Mouse (Mus musculus) intestine, embryonic 16.5 days (tissue): Measurements from ENCODE around the gene Galns. TPM values are rescaled to one million over a fixed set of nuclear protein-coding genes. Genes with fewer than 3 reads are reported as not detected.
A peak's percentile ranks its signal among the peaks of the same experiment; 100 is the strongest.

Experiments
- ATAC-seq: fragments of 200-750 bp; cut with Nextera tagmentation; 2 replicates; pipeline ENCODE4 v1.8.0; 2017; ENCODE audit warnings: moderate TSS enrichment, moderate library complexity
- H3K27ac ChIP-seq: fragments of 300-500 bp; sonication (generic); 2 replicates; pipeline ENCODE4 v1.5.1; 2014; ENCODE audit warnings: mild to moderate bottlenecking, low read length
- H3K27me3 ChIP-seq: fragments of 300-500 bp; sonication (generic); replicated peaks from 2 replicates; pipeline ENCODE4 v1.6.1; 2014; ENCODE audit warnings: low read length, control low read depth, mixed read lengths; ENCODE audit not compliant: control insufficient read depth, insufficient read depth
- H3K36me3 ChIP-seq: fragments of 300-500 bp; sonication (generic); 2 replicates; pipeline ENCODE4 v1.6.1; 2014; ENCODE audit warnings: low read length, control low read depth; ENCODE audit not compliant: control insufficient read depth, insufficient read depth
- H3K4me1 ChIP-seq: fragments of 300-500 bp; sonication (generic); 2 replicates; pipeline ENCODE4 v1.6.1; 2014; ENCODE audit warnings: low read length, control low read depth, mixed read lengths; ENCODE audit not compliant: control insufficient read depth, insufficient read depth
- H3K4me2 ChIP-seq: fragments of 300-500 bp; sonication (generic); 2 replicates; pipeline ENCODE4 v1.6.1; 2014; ENCODE audit warnings: low read depth, low read length, control low read depth
- H3K4me3 ChIP-seq: fragments of 300-500 bp; sonication (generic); 2 replicates; pipeline ENCODE4 v1.5.1; 2014; ENCODE audit warnings: mild to moderate bottlenecking, low read length
- H3K9ac ChIP-seq: fragments of 300-500 bp; sonication (generic); 2 replicates; pipeline ENCODE4 v1.6.1; 2014; ENCODE audit warnings: low read depth, low read length
- H3K9me3 ChIP-seq: fragments of 300-500 bp; sonication (generic); 2 replicates; pipeline ENCODE4 v1.6.1; 2016; ENCODE audit warnings: low read length, control low read depth; ENCODE audit not compliant: control insufficient read depth
- WGBS: fragments of 180-500 bp; shearing (Covaris S2); extraction: QIAGEN DNeasy Blood & Tissue Kit; methylation state at CpG from one replicate; pipeline ENCODE4 v1.1.7; 2014; 5-methylcytosine and 5-hydroxymethylcytosine counted together
- polyA plus RNA-seq: library from polyadenylated mRNA; unstranded; fragments of >200 nt; fragmentation: Nextera tagmentation; extraction: Ambion mirVana; gene quantifications from 2 replicates; pipeline ENCODE4 v1.2.1, GENCODE M21; 2015

The Galns gene
- polyA plus RNA-seq, 1 experiment from 2014 or later, result 22.4 TPM

GRCm38 (mm10) chr8:122556030-122557009 is 54.9 kb downstream of the Galns start:
- Histone ChIP-seq H3K27me3 (no peaks in the 10 kb centered on the region), H3K27ac (peak overlapping the region; percentile 57), H3K4me1 (peaks cover 10% of the 10 kb centered on the region), H3K4me3 (no peak overlapping the region), H3K36me3 (no peaks in the 10 kb centered on the region), H3K9ac (peak overlapping the region; percentile 9; the same call in 1 of the 2 replicates), H3K4me2 (no peak overlapping the region), H3K9me3 (no peaks in the 10 kb centered on the region)
- ATAC-seq, result peak; percentile 52
- 66% methylated on average over 12 of the region's 12 CpGs for WGBS

GRCm38 (mm10) chr8:122554786-122555185 is 56.5 kb downstream of the Galns start:
- Histone ChIP-seq H3K4me3 (no peak overlapping the region), H3K27me3 (no peaks in the 10 kb centered on the region), H3K27ac (no peak overlapping the region), H3K9ac (no peak overlapping the region), H3K9me3 (no peaks in the 10 kb centered on the region), H3K36me3 (no peaks in the 10 kb centered on the region), H3K4me2 (no peak overlapping the region), H3K4me1 (peaks cover 16% of the 10 kb centered on the region)
- 70% methylated on average over 6 of the region's 6 CpGs for WGBS
- no peak for ATAC-seq

GRCm38 (mm10) chr8:122551265-122552051 is 59.8 kb downstream of the Galns start, which contains the start of gene Piezo1:
Piezo1 (minus strand) TSS chr8:122551329.
- peaks cover 31% of the 10 kb centered on the region for H3K4me1 ChIP-seq
- peak within 1 kb of the TSS; percentile 83 for H3K4me2 ChIP-seq
- no peaks in the 10 kb centered on the region for H3K27me3 ChIP-seq
- 14% methylated on average over 39 of the region's 56 CpGs for WGBS
- peak within 1 kb of the TSS; percentile 85 for H3K9ac ChIP-seq
- peak within 1 kb of the TSS; percentile 89 for H3K27ac ChIP-seq
- peak within 1 kb of the TSS; percentile 71 for H3K4me3 ChIP-seq
- H3K9me3 ChIP-seq, result no peaks in the 10 kb centered on the region
- ATAC-seq, result peak; percentile 89
- H3K36me3 ChIP-seq, result no peaks in the 10 kb centered on the region

- WGBS, result 0% methylated on average over 38 of the region's 43 CpGs
- ATAC-seq, result peak; percentile 44
- H3K27ac ChIP-seq, result peak overlapping the region; percentile 89
- H3K4me2 ChIP-seq, result peak overlapping the region; percentile 83
- H3K27me3 ChIP-seq, result no peaks in the 10 kb centered on the region
- no peaks in the 10 kb centered on the region for H3K36me3 ChIP-seq
- H3K9me3 ChIP-seq, result no peaks in the 10 kb centered on the region
- peaks cover 36% of the 10 kb centered on the region for H3K4me1 ChIP-seq
- H3K9ac ChIP-seq, result peak overlapping the region; percentile 85
- peak overlapping the region; percentile 71 for H3K4me3 ChIP-seq
Measured at GRCm38 (mm10) chr8:122550995-122551264, 60.3 kb downstream of the Galns start.

GRCm38 (mm10) chr8:122550234-122550994 is 60.8 kb downstream of the Galns start:
- H3K9me3 ChIP-seq, result no peaks in the 10 kb centered on the region
- WGBS, result 3% methylated on average over 50 of the region's 52 CpGs

GRCm38 (mm10) chr8:122548891-122549439 is 62.3 kb downstream of the Galns start:
- 0 out of 2 replicates have a peak overlapping the region, but pooled peaks have one; percentile 1 for H3K4me3 ChIP-seq
- H3K36me3 ChIP-seq, result no peaks in the 10 kb centered on the region
- WGBS, result 70% methylated on average over 3 of the region's 3 CpGs
- H3K27ac ChIP-seq, result no peak overlapping the region
- H3K9me3 ChIP-seq, result no peaks in the 10 kb centered on the region
- peak overlapping the region; percentile 83; the same call in 1 of the 2 replicates for H3K4me2 ChIP-seq
- 0 out of 2 replicates have a peak overlapping the region, but pooled peaks have one; percentile 85 for H3K9ac ChIP-seq
- no peak for ATAC-seq
- peaks cover 39% of the 10 kb centered on the region for H3K4me1 ChIP-seq
- H3K27me3 ChIP-seq, result no peaks in the 10 kb centered on the region

More at GRCm38 (mm10) chr8:122550234-122550994, 60.8 kb downstream of the Galns start:
- H3K9ac ChIP-seq, result peak overlapping the region; percentile 85
- H3K27ac ChIP-seq, result peak overlapping the region; percentile 89
- H3K4me1 ChIP-seq, result peaks cover 39% of the 10 kb centered on the region
- no peaks in the 10 kb centered on the region for H3K27me3 ChIP-seq
- ATAC-seq, result peak; percentile 41
- H3K36me3 ChIP-seq, result no peaks in the 10 kb centered on the region
- H3K4me3 ChIP-seq, result peak overlapping the region; percentile 71
- H3K4me2 ChIP-seq, result peak overlapping the region; percentile 83

- H3K27ac ChIP-seq, result peak overlapping the region; percentile 57; the same call in 1 of the 2 replicates
- no peaks in the 10 kb centered on the region for H3K9me3 ChIP-seq
- peak overlapping the region; percentile 20; the same call in 1 of the 2 replicates for H3K9ac ChIP-seq
- 58% methylated on average over 13 of the region's 13 CpGs for WGBS
- H3K4me3 ChIP-seq, result no peak overlapping the region
- H3K36me3 ChIP-seq, result no peaks in the 10 kb centered on the region
- ATAC-seq, result no peak
- H3K4me2 ChIP-seq, result no peak overlapping the region
- H3K4me1 ChIP-seq, result peaks cover 39% of the 10 kb centered on the region
- H3K27me3 ChIP-seq, result no peaks in the 10 kb centered on the region
Measured at GRCm38 (mm10) chr8:122548331-122548730, 62.9 kb downstream of the Galns start.

- Histone ChIP-seq H3K27me3 (no peaks in the 10 kb centered on the region), H3K4me1 (peaks cover 39% of the 10 kb centered on the region), H3K27ac (peak overlapping the region; percentile 57), H3K9ac (peak overlapping the region; percentile 20; the same call in 1 of the 2 replicates), H3K4me2 (no peak overlapping the region), H3K4me3 (no peak overlapping the region), H3K36me3 (no peaks in the 10 kb centered on the region), H3K9me3 (no peaks in the 10 kb centered on the region)
- no peak for ATAC-seq
- WGBS, result 26% methylated on average over 5 of the region's 5 CpGs
Measured at GRCm38 (mm10) chr8:122547815-122548214, 63.4 kb downstream of the Galns start.
